Mouse (Mus musculus): ENCODE measurements at regions not wholly inside any gene's neighbourhood (a gene's known extent, or its start where the extent isn't known, plus 50 kb on each side); places are given as distances from the start of the nearest gene placed in this dataset.

- no peaks in the 10 kb centered on the region for H3K27me3 ChIP-seq (ENCODE audit: insufficient read depth, low read length)
- H3K9ac ChIP-seq (replicated peaks; ENCODE audit: low read length): no peak overlapping the region
- no peak for DNase-seq (ENCODE audit: low spot score)
- ATAC-seq: no peak
- 76% methylated on average over 6 of the region's 6 CpGs for WGBS
- no peak for TF ChIP-seq CTCF (IDR thresholded peaks at IDR 0.05; ENCODE audit: low read depth)
- H3K4me2 ChIP-seq (ENCODE audit: low read depth, low read length): no peak overlapping the region
- H3K27ac ChIP-seq: no peak overlapping the region
- no peaks in the 10 kb centered on the region for H3K9me3 ChIP-seq (ENCODE audit: low read length)
- no peaks in the 10 kb centered on the region for H3K36me3 ChIP-seq (ENCODE audit: insufficient read depth, low read length)
- no peak overlapping the region for H3K4me3 ChIP-seq (ENCODE audit: low read length)
- H3K4me1 ChIP-seq (ENCODE audit: insufficient read depth, low read length): no peaks in the 10 kb centered on the region
These were observed 169.4 kb upstream of the Etaa1 start for GRCm38 (mm10) chr11:18123031-18123430.

- Histone ChIP-seq H3K4me3 (ENCODE audit: low read length) (no peak overlapping the region), H3K27ac (no peak overlapping the region)
These were observed 168.9 kb upstream of the Etaa1 start for GRCm38 (mm10) chr11:18122616-18123015.

GRCm38 (mm10) chr11:18115693-18116450, 162.2 kb upstream of the Etaa1 start:
- no peak overlapping the region for H3K9ac ChIP-seq (replicated peaks; ENCODE audit: low read length)
- H3K9me3 ChIP-seq (ENCODE audit: low read length): no peaks in the 10 kb centered on the region
- peak; percentile 90 for DNase-seq (ENCODE audit: low spot score)
- no peaks in the 10 kb centered on the region for H3K36me3 ChIP-seq (ENCODE audit: insufficient read depth, low read length)
- no peak overlapping the region for H3K27ac ChIP-seq
- no peak overlapping the region for H3K4me2 ChIP-seq (ENCODE audit: low read depth, low read length)
- H3K27me3 ChIP-seq (ENCODE audit: insufficient read depth, low read length): no peaks in the 10 kb centered on the region
- peak; percentile 96 for ATAC-seq
- no peaks in the 10 kb centered on the region for H3K4me1 ChIP-seq (ENCODE audit: insufficient read depth, low read length)
- no peak for TF ChIP-seq CTCF (IDR thresholded peaks at IDR 0.05; ENCODE audit: low read depth)
- WGBS: 44% methylated on average over 9 of the region's 9 CpGs
- no peak overlapping the region for H3K4me3 ChIP-seq (ENCODE audit: low read length)

More at GRCm38 (mm10) chr11:18122616-18123015, 168.9 kb upstream of the Etaa1 start:
- WGBS: 70% methylated on average over 2 of the region's 2 CpGs
- Histone ChIP-seq H3K4me1 (ENCODE audit: insufficient read depth, low read length) (no peaks in the 10 kb centered on the region), H3K9ac (replicated peaks; ENCODE audit: low read length) (no peak overlapping the region), H3K36me3 (ENCODE audit: insufficient read depth, low read length) (no peaks in the 10 kb centered on the region), H3K27me3 (ENCODE audit: insufficient read depth, low read length) (no peaks in the 10 kb centered on the region), H3K4me2 (ENCODE audit: low read depth, low read length) (no peak overlapping the region), H3K9me3 (ENCODE audit: low read length) (no peaks in the 10 kb centered on the region)
- no peak for DNase-seq (ENCODE audit: low spot score)
- TF ChIP-seq CTCF (IDR thresholded peaks at IDR 0.05; ENCODE audit: low read depth): no peak
- ATAC-seq: no peak

- TF ChIP-seq CTCF (IDR thresholded peaks at IDR 0.05; ENCODE audit: low read depth): no peak
- Histone ChIP-seq H3K27ac (no peak overlapping the region), H3K4me2 (ENCODE audit: low read depth, low read length) (no peak overlapping the region), H3K27me3 (ENCODE audit: insufficient read depth, low read length) (no peaks in the 10 kb centered on the region), H3K4me1 (ENCODE audit: insufficient read depth, low read length) (no peaks in the 10 kb centered on the region), H3K9ac (replicated peaks; ENCODE audit: low read length) (no peak overlapping the region), H3K9me3 (ENCODE audit: low read length) (no peaks in the 10 kb centered on the region), H3K36me3 (ENCODE audit: insufficient read depth, low read length) (no peaks in the 10 kb centered on the region), H3K4me3 (ENCODE audit: low read length) (no peak overlapping the region)
- DNase-seq (ENCODE audit: low spot score) (no peak), ATAC-seq (no peak)
- WGBS: 90% methylated on average over 3 of the region's 3 CpGs
These were observed 149.2 kb upstream of the Etaa1 start for GRCm38 (mm10) chr11:18102841-18103240.

- ATAC-seq (peak; percentile 62), DNase-seq (ENCODE audit: low spot score) (peak; percentile 30)
- WGBS: 51% methylated on average over 4 of the region's 4 CpGs
These were observed 122.3 kb upstream of the Etaa1 start for GRCm38 (mm10) chr11:18075840-18076435.

GRCm38 (mm10) chr11:18070586-18071306, 117.1 kb upstream of the Etaa1 start:
- DNase-seq (ENCODE audit: low spot score): peak; percentile 75

More at GRCm38 (mm10) chr11:18075840-18076435, 122.3 kb upstream of the Etaa1 start:
- Histone ChIP-seq H3K27me3 (ENCODE audit: insufficient read depth, low read length) (no peaks in the 10 kb centered on the region), H3K4me3 (ENCODE audit: low read length) (no peak overlapping the region), H3K27ac (no peak overlapping the region), H3K4me2 (ENCODE audit: low read depth, low read length) (no peak overlapping the region), H3K4me1 (ENCODE audit: insufficient read depth, low read length) (no peaks in the 10 kb centered on the region), H3K36me3 (ENCODE audit: insufficient read depth, low read length) (no peaks in the 10 kb centered on the region), H3K9ac (replicated peaks; ENCODE audit: low read length) (no peak overlapping the region), H3K9me3 (ENCODE audit: low read length) (no peaks in the 10 kb centered on the region)
- no peak for TF ChIP-seq CTCF (IDR thresholded peaks at IDR 0.05; ENCODE audit: low read depth)

More at GRCm38 (mm10) chr11:18070586-18071306, 117.1 kb upstream of the Etaa1 start:
- H3K9me3 ChIP-seq (ENCODE audit: low read length): no peaks in the 10 kb centered on the region
- H3K27me3 ChIP-seq (ENCODE audit: insufficient read depth, low read length): no peaks in the 10 kb centered on the region
- H3K4me3 ChIP-seq (ENCODE audit: low read length): no peak overlapping the region
- ATAC-seq: no peak; the same call in 1 of the 2 replicates
- no peak overlapping the region for H3K4me2 ChIP-seq (ENCODE audit: low read depth, low read length)
- no peak for TF ChIP-seq CTCF (IDR thresholded peaks at IDR 0.05; ENCODE audit: low read depth)
- H3K27ac ChIP-seq: no peak overlapping the region
- no peaks in the 10 kb centered on the region for H3K4me1 ChIP-seq (ENCODE audit: insufficient read depth, low read length)
- H3K9ac ChIP-seq (replicated peaks; ENCODE audit: low read length): no peak overlapping the region
- H3K36me3 ChIP-seq (ENCODE audit: insufficient read depth, low read length): no peaks in the 10 kb centered on the region
- 53% methylated on average over 4 of the region's 4 CpGs for WGBS
